Mouse (Mus musculus) liver, embryonic 11.5 days (tissue): ENCODE results near the gene Anln. TPM values are rescaled to one million over a fixed set of nuclear protein-coding genes. Genes with fewer than 3 reads are reported as not detected.

Source experiments
- ATAC-seq: fragments of 200-750 bp; cut with Nextera tagmentation; replicated peaks from 2 replicates; pipeline ENCODE4 v1.8.0; 2017; ENCODE audit warnings: moderate number of reproducible peaks, mild to moderate bottlenecking, moderate TSS enrichment, moderate library complexity; ENCODE audit not compliant: low FRiP score
- DNase-seq: peaks from one replicate; pipeline ENCODE4 v3.0.0-alpha.2; 2017; ENCODE audit warnings: low spot score
- H3K27ac ChIP-seq: fragments of 300-500 bp; sonication (generic); 2 replicates; pipeline ENCODE4 v1.5.1; 2014; ENCODE audit warnings: mild to moderate bottlenecking, low read depth, low read length, control low read depth
- H3K27me3 ChIP-seq: fragments of 300-500 bp; sonication (generic); replicated peaks from 2 replicates; pipeline ENCODE4 v1.6.1; 2014; ENCODE audit warnings: low read length, mixed read lengths; ENCODE audit not compliant: control insufficient read depth, insufficient read depth
- H3K36me3 ChIP-seq: fragments of 300-500 bp; sonication (generic); 2 replicates; pipeline ENCODE4 v1.6.1; 2014; ENCODE audit warnings: mild to moderate bottlenecking, low read length, moderate library complexity, mixed read lengths; ENCODE audit not compliant: control insufficient read depth, insufficient read depth
- H3K4me1 ChIP-seq: fragments of 300-500 bp; sonication (generic); replicated peaks from 2 replicates; pipeline ENCODE4 v1.6.1; 2014; ENCODE audit warnings: low read length, mixed read lengths; ENCODE audit not compliant: control insufficient read depth, insufficient read depth
- H3K4me2 ChIP-seq: fragments of 300-500 bp; sonication (generic); 2 replicates; pipeline ENCODE4 v1.6.1; 2014; ENCODE audit warnings: mild to moderate bottlenecking, control low read depth, moderate library complexity
- H3K4me3 ChIP-seq: fragments of 300-500 bp; sonication (generic); 2 replicates; pipeline ENCODE4 v1.5.1; 2014; ENCODE audit warnings: low read depth, low read length, control low read depth
- H3K9ac ChIP-seq: fragments of 300-500 bp; sonication (generic); 2 replicates; pipeline ENCODE4 v1.6.1; 2014; ENCODE audit warnings: low read depth, low read length, control low read depth
- H3K9me3 ChIP-seq: fragments of 300-500 bp; sonication (generic); 2 replicates; pipeline ENCODE4 v1.6.1; 2016; ENCODE audit warnings: low read length, inconsistent platforms, mixed read lengths; ENCODE audit not compliant: control insufficient read depth
- WGBS: fragments of 180-500 bp; shearing (Covaris S2); extraction: QIAGEN DNeasy Blood & Tissue Kit; methylation state at CpG from one replicate; pipeline ENCODE4 v1.1.7; 2014; 5-methylcytosine and 5-hydroxymethylcytosine counted together
- polyA plus RNA-seq: library from polyadenylated mRNA; unstranded; fragments of >200 nt; fragmentation: Nextera tagmentation; extraction: Ambion mirVana; gene quantifications from 2 replicates; pipeline ENCODE4 v1.2.1, GENCODE M21; 2014

The Anln gene
- polyA plus RNA-seq, 1 experiment from 2014 or later = 42.6 TPM

GRCm38 (mm10) chr9:22307156-22307919, 81.7 kb downstream of the Anln start, which contains the start of gene Zfp810:
Gene Zfp810, minus strand, starts transcription at chr9:22307648.
- Histone ChIP-seq H3K27me3 (no peaks in the 10 kb centered on the region), H3K4me3 (peak within 1 kb of the TSS; percentile 96), H3K27ac (peak within 1 kb of the TSS; percentile 39; the same call in 1 of the 2 replicates), H3K9me3 (no peaks in the 10 kb centered on the region; the same call in 1 of the 2 replicates), H3K36me3 (peaks cover 10% of the 10 kb centered on the region), H3K9ac (peak within 1 kb of the TSS; percentile 95), H3K4me1 (no peaks in the 10 kb centered on the region), H3K4me2 (peak within 1 kb of the TSS; percentile 83)
- WGBS = under 1% methylated on average over 56 of the region's 56 CpGs
- ATAC-seq (peak; percentile 100), DNase-seq (peak; percentile 92)

DNA sequence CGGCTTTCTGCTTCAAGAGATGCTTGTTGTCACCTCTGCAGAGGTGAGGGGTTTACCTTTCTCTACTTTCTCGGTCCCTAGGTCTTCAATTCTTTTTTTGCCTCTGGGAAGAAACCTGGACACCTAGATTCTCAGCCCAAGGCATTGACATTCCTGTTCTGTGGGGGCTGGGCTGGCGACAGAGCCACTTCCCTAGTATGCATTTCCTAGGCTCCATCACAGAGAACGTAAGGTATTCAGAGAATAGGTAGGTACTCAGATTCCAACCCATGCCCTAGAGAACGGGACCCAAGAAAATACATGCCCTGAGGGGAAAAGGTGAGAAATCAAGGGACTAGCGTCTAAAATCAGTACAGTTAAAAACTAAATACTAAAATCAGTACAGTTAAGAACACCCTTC, 82.3 kb downstream of the Anln start:
- no peaks in the 10 kb centered on the region for H3K27me3 ChIP-seq
- ATAC-seq (no peak), DNase-seq (peak; percentile 42)
- WGBS = 22% methylated on average over 6 of the region's 6 CpGs
- peak overlapping the region; percentile 83 for H3K4me2 ChIP-seq
- H3K9ac ChIP-seq = peak overlapping the region; percentile 95
- peak overlapping the region; percentile 96 for H3K4me3 ChIP-seq
- no peaks in the 10 kb centered on the region for H3K4me1 ChIP-seq
- no peak overlapping the region for H3K27ac ChIP-seq
- H3K36me3 ChIP-seq = peaks cover 10% of the 10 kb centered on the region
- H3K9me3 ChIP-seq = no peaks in the 10 kb centered on the region; the same call in 1 of the 2 replicates

- peaks cover 26% of the 10 kb centered on the region for H3K36me3 ChIP-seq
- H3K9me3 ChIP-seq = no peaks in the 10 kb centered on the region
- 69% methylated on average over 1 of the region's 1 CpGs for WGBS
- H3K27ac ChIP-seq = no peak overlapping the region
- H3K4me3 ChIP-seq = no peak overlapping the region
- H3K9ac ChIP-seq = no peak overlapping the region
- H3K4me1 ChIP-seq = no peaks in the 10 kb centered on the region
- DNase-seq (no peak), ATAC-seq (no peak)
- H3K4me2 ChIP-seq = no peak overlapping the region
- no peaks in the 10 kb centered on the region for H3K27me3 ChIP-seq
These were observed 86.8 kb downstream of the Anln start for GRCm38 (mm10) chr9:22302199-22302598.

Other genes starting within 250 kb of the Anln start
- 66.6 and 67.9 TPM in 2 replicates for gene Pigyl, start 232.3 kb downstream of the Anln start, polyA plus RNA-seq
- 0.13 and 0.15 TPM in 2 replicates for gene Zfp872, start 201.1 kb downstream of the Anln start, polyA plus RNA-seq
- 16.9 and 19.7 TPM in 2 replicates for gene Zfp809, start 163.5 kb downstream of the Anln start, polyA plus RNA-seq
- gene Zfp599, start 129.3 kb downstream of the Anln start, polyA plus RNA-seq = 4.8 and 5.0 TPM in 2 replicates
- 9.7 and 12.1 TPM in 2 replicates for gene Zfp810, start 81.5 kb downstream of the Anln start, polyA plus RNA-seq
- 2.5 and 3.6 TPM in 2 replicates for gene 9530077C05Rik, start 22.3 kb upstream of the Anln start, polyA plus RNA-seq
- not detected in 2 replicates for gene Gm17545, start 65.1 kb upstream of the Anln start, polyA plus RNA-seq
- gene Rp9, start 80.6 kb upstream of the Anln start, polyA plus RNA-seq = 74.2 and 79.8 TPM in 2 replicates
- 7.8 and 8.7 TPM in 2 replicates for gene Bbs9, start 86.5 kb upstream of the Anln start, polyA plus RNA-seq